Mouse (Mus musculus) small intestine, adult 2 months (tissue): ENCODE results near the gene Cenpf.

Source experiments
- CTCF ChIP-seq: fragments of 200-500 bp; IDR thresholded peaks from 2 replicates; pipeline ENCODE4 v1.5.1; 2012; ENCODE audit warnings: low read depth, mild to moderate bottlenecking, control low read depth, inconsistent platforms, low read length, moderate library complexity, mixed read lengths; ENCODE audit not compliant: insufficient replicate concordance, insufficient read length; ENCODE audit errors: extremely low read depth
- POLR2A ChIP-seq: fragments of 200-500 bp; IDR thresholded peaks from 2 replicates; pipeline ENCODE4 v1.6.1; 2012; ENCODE audit warnings: low read depth, mild to moderate bottlenecking, control low read depth, inconsistent platforms, low read length, moderate library complexity

DNA sequence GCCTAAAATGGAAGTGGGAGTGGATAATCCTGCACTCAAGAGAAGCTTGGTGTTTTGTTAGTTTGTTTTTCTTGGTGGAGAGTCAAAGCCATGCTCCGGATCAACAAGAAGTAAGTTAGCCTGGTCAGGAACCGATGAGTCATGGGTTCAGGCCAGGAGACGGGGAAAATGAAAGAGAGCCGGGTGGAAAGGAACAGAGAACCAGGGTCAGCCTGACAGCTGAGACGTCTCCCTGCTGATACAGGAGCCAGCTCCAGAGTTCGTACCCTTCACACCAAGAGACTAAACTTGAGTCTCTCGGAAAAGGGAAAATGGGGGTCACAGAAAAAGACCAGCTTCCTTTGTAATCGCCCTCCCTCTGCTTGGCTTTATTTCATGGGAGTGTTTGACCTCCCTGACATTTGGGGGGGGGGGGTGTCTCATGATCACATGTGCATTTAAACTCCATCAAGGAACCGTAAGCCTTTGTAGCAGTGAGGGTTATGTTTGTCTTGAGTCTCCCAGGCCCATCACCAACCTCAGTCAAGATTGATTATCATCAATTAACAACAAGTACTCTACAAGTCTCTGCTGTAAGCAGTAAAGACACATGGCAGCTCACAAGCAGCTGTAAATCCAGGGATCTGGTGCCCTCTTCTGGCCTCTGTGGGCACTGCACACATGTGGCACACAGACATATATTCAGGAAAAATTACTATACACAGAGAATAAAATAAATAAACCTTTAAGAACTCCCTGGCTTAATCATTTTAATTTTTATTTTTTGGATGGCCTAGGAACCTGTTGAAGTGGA, 59.7 kb downstream of the Cenpf start:
- TF ChIP-seq CTCF (peak; percentile 72; the same call in 1 of the 2 replicates), POLR2A (no peak)
